Mouse (Mus musculus): ENCODE results near the gene Cnot8. TPM values are rescaled to one million over a fixed set of nuclear protein-coding genes. Genes with fewer than 3 reads are reported as not detected.

The Cnot8 gene
- total RNA-seq, 1 experiment: 60.6 TPM

DNA sequence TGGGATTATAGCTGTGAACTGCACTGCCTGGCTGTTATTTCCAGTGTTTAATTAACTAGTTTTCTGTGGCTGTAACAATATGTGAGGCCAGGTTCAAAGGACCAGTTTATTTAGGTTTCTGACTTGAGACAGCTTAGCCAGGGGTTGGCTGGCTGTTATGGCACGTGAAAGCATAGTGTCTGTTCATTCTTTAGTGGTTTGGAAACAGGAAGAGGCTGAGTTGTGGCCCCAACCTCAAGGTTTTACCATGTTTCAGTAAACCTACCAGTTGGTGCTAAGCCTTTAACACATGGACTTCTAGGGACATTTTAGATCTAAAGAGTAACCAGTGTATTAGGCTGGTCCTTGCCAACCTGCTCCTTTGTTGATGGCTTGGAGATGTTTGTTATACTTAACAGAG is 12.6 kb downstream of the Cnot8 start:
- in situ Hi-C loops (cut with MboI; ENCODE audit: low sequenced_read_pairs in 2 of 2, unreplicated experiment in 2 of 2): no loop called here
- TF ChIP-seq ZNF384 (IDR thresholded peaks at IDR 0.05; ENCODE audit: low read depth, low read length) (no peak), HCFC1 (IDR thresholded peaks at IDR 0.05; ENCODE audit: borderline replicate concordance, insufficient read depth, low read length) (no peak), MAFK (IDR thresholded peaks at IDR 0.05; ENCODE audit: insufficient read depth, low read depth, low read length) (no peak), ZC3H11A (IDR thresholded peaks at IDR 0.05; ENCODE audit: borderline replicate concordance, low read depth, low read length) (no peak), CHD2 (IDR thresholded peaks at IDR 0.05; ENCODE audit: low read depth, low read length) (no peak)
- Histone ChIP-seq H3K4me3 (ENCODE audit: insufficient read depth in 1 of 2, low read depth in 1 of 2, low read length in 2 of 2, poor library complexity in 1 of 2, severe bottlenecking in 1 of 2) (no peak overlapping the region), H3K9me3 (ENCODE audit: control insufficient read depth, insufficient read depth, low read depth, low read length) (no peaks in the 10 kb centered on the region), H3K4me1 (ENCODE audit: control insufficient read depth in 2 of 2, insufficient read depth in 2 of 2, low read length in 2 of 2, poor library complexity in 1 of 2) (0 out of 4 replicates have a peak, but pooled peaks cover 0 to 1% of the 10 kb centered on the region in 2 experiments), H3K27ac (ENCODE audit: insufficient read depth, low read depth, low read length, poor library complexity, severe bottlenecking) (no peak overlapping the region), H3K36me3 (ENCODE audit: control insufficient read depth, insufficient read depth, low read length, poor library complexity, severe bottlenecking) (peaks cover 57% of the 10 kb centered on the region), H3K9ac (ENCODE audit: insufficient read depth, low read depth, low read length, poor library complexity, severe bottlenecking) (no peak overlapping the region)
- DNase-seq (ENCODE audit: low read depth, low spot score): no peak

DNA sequence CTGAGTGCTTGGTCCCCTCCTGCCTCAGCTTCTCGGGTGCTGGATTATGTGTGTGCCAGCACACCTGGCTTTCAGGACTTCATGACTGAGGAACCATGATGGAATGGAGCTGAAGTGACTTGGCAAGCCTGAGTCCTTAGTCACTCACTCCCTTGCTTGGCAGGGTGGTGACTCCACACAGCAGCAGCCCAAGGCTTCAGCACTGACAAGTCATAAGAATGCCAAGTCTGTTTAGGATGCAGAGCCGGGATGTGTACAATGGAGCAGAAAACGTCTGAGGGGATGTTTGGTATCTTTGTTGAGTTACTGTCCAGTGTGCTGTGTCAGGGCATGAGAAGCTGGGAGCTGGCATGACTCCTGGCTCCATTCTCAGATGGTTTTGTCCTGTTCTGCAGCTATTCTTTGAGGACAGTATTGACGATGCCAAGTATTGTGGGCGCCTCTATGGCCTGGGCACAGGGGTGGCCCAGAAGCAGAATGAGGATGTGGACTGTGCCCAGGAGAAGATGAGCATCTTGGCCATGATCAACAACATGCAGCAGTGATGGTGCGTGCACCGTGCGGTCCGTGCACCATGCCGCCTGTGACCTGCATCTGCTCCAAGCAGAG is 13.2 kb downstream of the Cnot8 start:
- no peak overlapping the region for H3K27ac ChIP-seq (ENCODE audit: insufficient read depth, low read depth, low read length, poor library complexity, severe bottlenecking)
- TF ChIP-seq HCFC1 (IDR thresholded peaks at IDR 0.05; ENCODE audit: borderline replicate concordance, insufficient read depth, low read length) (no peak), CHD2 (IDR thresholded peaks at IDR 0.05; ENCODE audit: low read depth, low read length) (no peak), ZNF384 (IDR thresholded peaks at IDR 0.05; ENCODE audit: low read depth, low read length) (no peak), MAFK (IDR thresholded peaks at IDR 0.05; ENCODE audit: insufficient read depth, low read depth, low read length) (no peak), ZC3H11A (IDR thresholded peaks at IDR 0.05; ENCODE audit: borderline replicate concordance, low read depth, low read length) (no peak)
- DNase-seq (ENCODE audit: low read depth, low spot score): no peak
- in situ Hi-C loops (cut with MboI; ENCODE audit: low sequenced_read_pairs in 2 of 2, unreplicated experiment in 2 of 2): no loop called here
- H3K9me3 ChIP-seq (ENCODE audit: control insufficient read depth, insufficient read depth, low read depth, low read length): no peaks in the 10 kb centered on the region
- H3K36me3 ChIP-seq (ENCODE audit: control insufficient read depth, insufficient read depth, low read length, poor library complexity, severe bottlenecking): peaks cover 59% of the 10 kb centered on the region
- 0 out of 4 replicates have a peak, but pooled peaks cover 0 to 1% of the 10 kb centered on the region in 2 experiments for H3K4me1 ChIP-seq (ENCODE audit: control insufficient read depth in 2 of 2, insufficient read depth in 2 of 2, low read length in 2 of 2, poor library complexity in 1 of 2)
- no peak overlapping the region for H3K9ac ChIP-seq (ENCODE audit: insufficient read depth, low read depth, low read length, poor library complexity, severe bottlenecking)
- no peak overlapping the region for H3K4me3 ChIP-seq (ENCODE audit: insufficient read depth in 1 of 2, low read depth in 1 of 2, low read length in 2 of 2, poor library complexity in 1 of 2, severe bottlenecking in 1 of 2)

DNA sequence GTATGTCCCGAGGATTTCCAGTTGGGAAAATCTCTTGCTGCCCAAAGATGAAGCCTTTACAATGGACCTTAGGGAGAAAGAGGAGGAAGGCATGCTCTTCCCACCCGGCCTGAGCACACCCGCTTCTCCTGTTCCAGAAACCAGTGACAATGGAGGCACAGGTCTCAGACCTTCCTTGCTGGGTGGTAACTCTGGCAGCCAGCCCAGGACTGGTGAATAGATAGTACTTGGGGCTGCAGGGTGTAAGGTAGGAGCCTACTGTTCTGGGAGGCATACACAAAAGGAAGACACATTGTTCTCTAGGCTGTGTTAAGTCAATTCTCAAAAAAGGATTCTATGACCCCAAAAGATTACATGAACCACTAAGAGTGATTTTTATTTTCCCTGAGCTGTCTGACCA is 16.7 kb downstream of the Cnot8 start:
- Histone ChIP-seq H3K27ac (ENCODE audit: insufficient read depth, low read depth, low read length, poor library complexity, severe bottlenecking) (no peak overlapping the region; the same call in 1 of the 2 replicates), H3K4me1 (ENCODE audit: control insufficient read depth in 2 of 2, insufficient read depth in 2 of 2, low read length in 2 of 2, poor library complexity in 1 of 2) (0 out of 4 replicates have a peak, but pooled peaks cover 0 to 1% of the 10 kb centered on the region in 2 experiments), H3K4me3 (ENCODE audit: insufficient read depth in 1 of 2, low read depth in 1 of 2, low read length in 2 of 2, poor library complexity in 1 of 2, severe bottlenecking in 1 of 2) (no peak overlapping the region), H3K36me3 (ENCODE audit: control insufficient read depth, insufficient read depth, low read length, poor library complexity, severe bottlenecking) (peaks cover 55% of the 10 kb centered on the region), H3K9me3 (ENCODE audit: control insufficient read depth, insufficient read depth, low read depth, low read length) (no peaks in the 10 kb centered on the region), H3K9ac (ENCODE audit: insufficient read depth, low read depth, low read length, poor library complexity, severe bottlenecking) (no peak overlapping the region)
- TF ChIP-seq HCFC1 (IDR thresholded peaks at IDR 0.05; ENCODE audit: borderline replicate concordance, insufficient read depth, low read length) (no peak), ZC3H11A (IDR thresholded peaks at IDR 0.05; ENCODE audit: borderline replicate concordance, low read depth, low read length) (no peak), CHD2 (IDR thresholded peaks at IDR 0.05; ENCODE audit: low read depth, low read length) (no peak), ZNF384 (IDR thresholded peaks at IDR 0.05; ENCODE audit: low read depth, low read length) (no peak), MAFK (IDR thresholded peaks at IDR 0.05; ENCODE audit: insufficient read depth, low read depth, low read length) (no peak)
- no peak for DNase-seq (ENCODE audit: low read depth, low spot score)
- in situ Hi-C loops (cut with MboI; ENCODE audit: low sequenced_read_pairs in 2 of 2, unreplicated experiment in 2 of 2): no loop called here

DNA sequence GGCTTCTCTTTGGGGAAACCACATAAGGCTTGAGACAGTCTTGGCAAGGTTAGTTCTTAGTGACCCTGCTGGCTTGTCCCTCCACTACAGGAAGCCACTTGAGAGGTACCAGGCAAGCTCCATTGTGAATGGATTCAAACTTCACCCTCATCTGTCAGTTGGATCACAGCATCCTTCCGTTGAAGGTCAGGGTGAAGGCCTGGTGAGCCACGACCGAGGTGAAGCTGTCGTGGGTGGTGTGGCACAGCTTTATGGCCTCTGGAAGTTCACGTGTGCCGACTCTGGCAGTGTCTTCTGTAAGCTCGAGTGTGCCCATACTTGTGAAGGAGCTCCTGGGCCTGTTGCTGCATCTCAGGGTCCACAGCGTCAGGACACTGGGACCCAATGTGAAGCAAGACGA is 17.4 kb downstream of the Cnot8 start:
- Histone ChIP-seq H3K4me1 (ENCODE audit: control insufficient read depth in 2 of 2, insufficient read depth in 2 of 2, low read length in 2 of 2, poor library complexity in 1 of 2) (0 out of 4 replicates have a peak, but pooled peaks cover 0 to 1% of the 10 kb centered on the region in 2 experiments), H3K27ac (ENCODE audit: insufficient read depth, low read depth, low read length, poor library complexity, severe bottlenecking) (no peak overlapping the region), H3K9me3 (ENCODE audit: control insufficient read depth, insufficient read depth, low read depth, low read length) (no peaks in the 10 kb centered on the region), H3K36me3 (ENCODE audit: control insufficient read depth, insufficient read depth, low read length, poor library complexity, severe bottlenecking) (peaks cover 62% of the 10 kb centered on the region), H3K4me3 (ENCODE audit: insufficient read depth in 1 of 2, low read depth in 1 of 2, low read length in 2 of 2, poor library complexity in 1 of 2, severe bottlenecking in 1 of 2) (no peak overlapping the region), H3K9ac (ENCODE audit: insufficient read depth, low read depth, low read length, poor library complexity, severe bottlenecking) (no peak overlapping the region)
- TF ChIP-seq ZNF384 (IDR thresholded peaks at IDR 0.05; ENCODE audit: low read depth, low read length) (no peak), HCFC1 (IDR thresholded peaks at IDR 0.05; ENCODE audit: borderline replicate concordance, insufficient read depth, low read length) (no peak), CHD2 (IDR thresholded peaks at IDR 0.05; ENCODE audit: low read depth, low read length) (no peak), MAFK (IDR thresholded peaks at IDR 0.05; ENCODE audit: insufficient read depth, low read depth, low read length) (no peak), ZC3H11A (IDR thresholded peaks at IDR 0.05; ENCODE audit: borderline replicate concordance, low read depth, low read length) (no peak)
- in situ Hi-C loops (cut with MboI; ENCODE audit: low sequenced_read_pairs in 2 of 2, unreplicated experiment in 2 of 2): no loop called here
- no peak for DNase-seq (ENCODE audit: low read depth, low spot score)
